ENCODE assay signal across 20 mouse cellular contexts in the genomic region with DNA sequence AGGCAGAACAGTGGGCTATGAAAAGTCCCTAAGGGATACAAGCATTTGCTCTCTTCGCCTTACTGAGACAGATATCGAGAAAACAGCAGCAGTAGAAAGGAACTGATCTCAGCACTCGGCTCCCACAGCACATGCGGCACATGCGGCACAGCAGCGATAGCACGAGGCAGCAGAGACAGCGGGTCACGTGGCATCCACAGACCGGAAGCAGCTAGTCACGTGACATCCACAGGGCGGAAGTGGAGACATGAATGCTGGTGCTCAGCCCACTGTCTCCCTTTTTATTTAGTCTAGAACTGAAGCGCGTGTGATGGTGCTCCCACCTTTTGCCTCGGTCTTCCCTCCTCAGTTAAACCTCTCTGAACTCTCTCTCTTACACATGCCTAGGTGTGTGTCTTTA. TPM values are rescaled to one million over a fixed set of nuclear protein-coding genes. Genes with fewer than 3 reads are reported as not detected.
DNase-seq lines count a peak whose midpoint lies in the region; ATAC-seq and TF ChIP-seq lines count a peak whose summit lies in the region.
"Had no signal": no experiment of that assay in that cellular context is flagged by ENCODE, and none has a peak within 500 bp of the region (broad histone marks: within the 10 kb centered on the region; RNA-seq: fewer than 3 reads in every experiment).

No protein-coding gene starts in this region.

- TF ChIP-seq CTCF in liver, postnatal 0 days (IDR thresholded peaks at IDR 0.05; ENCODE audit: low read depth), result no peak

- no peaks in the 10 kb centered on the region for H3K4me1 ChIP-seq in liver, postnatal 0 days (ENCODE audit: insufficient read depth)

- no peaks in the 10 kb centered on the region for H3K9me3 ChIP-seq in liver, postnatal 0 days (ENCODE audit: low read length)
- H3K9me3 ChIP-seq: embryonic facial prominence, embryonic 15.5 days; forebrain, embryonic 10.5 days; heart, embryonic 13.5 days; hindbrain, embryonic 15.5 days had no signal

- TF ChIP-seq EP300 in liver, postnatal 0 days (IDR thresholded peaks at IDR 0.05; ENCODE audit: low read depth), result no peak

- 78% methylated on average over 15 of the region's 15 CpGs for WGBS in liver, postnatal 0 days (ENCODE audit: insufficient replicate concordance)

- H3K4me2 ChIP-seq in liver, postnatal 0 days (ENCODE audit: low read depth, low read length), result no peak overlapping the region
- H3K4me2 ChIP-seq: embryonic facial prominence, embryonic 15.5 days; heart, embryonic 13.5 days; hindbrain, embryonic 15.5 days had no signal

- no peak overlapping the region for H3K9ac ChIP-seq in liver, postnatal 0 days (replicated peaks)
- H3K9ac ChIP-seq: embryonic facial prominence, embryonic 15.5 days; heart, embryonic 13.5 days; hindbrain, embryonic 15.5 days had no signal

- peak; percentile 12 for DNase-seq in kidney, postnatal 14 days
- no peak for DNase-seq in kidney, postnatal 25 days
- DNase-seq in ES-CJ7 (ENCODE audit: low read depth, low spot score) (peak; percentile 32), ZHBTc4 (ENCODE audit: low read depth, low spot score) (peak; percentile 26)
- no peak for DNase-seq in urinary bladder, adult 18-20 months (ENCODE audit: low spot score in 2 of 2)
- DNase-seq in liver, postnatal 0 days, result no peak
- DNase-seq: cerebellum, adult 11 months; cerebellum, adult 8-10 months; cerebellum, postnatal 14 days; embryo, embryonic 11 days; gastrocnemius, adult 2 months; gastrocnemius, postnatal 36 days; heart, adult 11 months; heart, postnatal 36 days had no signal

- ATAC-seq in liver, postnatal 0 days, result no peak
- ATAC-seq: forebrain, embryonic 14.5 days had no signal

- no peak overlapping the region for H3K27ac ChIP-seq in liver, postnatal 0 days (ENCODE audit: low read depth)
- H3K27ac ChIP-seq: embryonic facial prominence, embryonic 15.5 days; forebrain, embryonic 10.5 days; gastrocnemius, adult 2 months; heart, embryonic 13.5 days; hindbrain, embryonic 15.5 days had no signal

- H3K27me3 ChIP-seq in liver, postnatal 0 days (ENCODE audit: insufficient read depth, low read length), result no peaks in the 10 kb centered on the region
- H3K27me3 ChIP-seq: hindbrain, embryonic 15.5 days had no signal

- H3K4me3 ChIP-seq in liver, postnatal 0 days (ENCODE audit: low read depth, low read length), result no peak overlapping the region
- H3K4me3 ChIP-seq: embryonic facial prominence, embryonic 15.5 days; erythroblast, embryonic 14.5 days; forebrain, embryonic 10.5 days; gastrocnemius, adult 2 months; heart, embryonic 13.5 days; hindbrain, embryonic 15.5 days had no signal

- H3K36me3 ChIP-seq in liver, postnatal 0 days (replicated peaks; ENCODE audit: insufficient read depth, low read length), result no peaks in the 10 kb centered on the region
- H3K36me3 ChIP-seq: embryonic facial prominence, embryonic 15.5 days; forebrain, embryonic 10.5 days; heart, embryonic 13.5 days; hindbrain, embryonic 15.5 days had no signal

RNA-seq across cellular contexts. Expression of gene Trim67, which starts 9.7 kb away (rescaled TPM):
- polyA plus RNA-seq in liver, postnatal 0 days (2015; fragmentation: Nextera tagmentation; extraction: Ambion mirVana), result 0.05 and 0.06 TPM in 2 replicates
- polyA plus RNA-seq: erythroblast, embryonic 14.5 days had no signal

RNA-seq across cellular contexts. Expression of gene Fam89a, which starts 31.6 kb away (rescaled TPM):
- polyA plus RNA-seq in liver, postnatal 0 days (2015; fragmentation: Nextera tagmentation; extraction: Ambion mirVana), result 3.7 and 5.6 TPM in 2 replicates
- polyA plus RNA-seq: erythroblast, embryonic 14.5 days had no signal

Comparison
In these comparisons a context has a peak if more than half of its experiments do, and no peak if none do; other contexts are left out.
1. DNase-seq: peak in kidney, postnatal 14 days (single experiment), ES-CJ7 (single experiment) and ZHBTc4 (single experiment); none in kidney, postnatal 25 days (0 of 2), urinary bladder, adult 18-20 months (0 of 2) and liver, postnatal 0 days (single experiment).